Mouse (Mus musculus): Measurements from ENCODE around the gene Spata6. TPM values are rescaled to one million over a fixed set of nuclear protein-coding genes. Genes with fewer than 3 reads are reported as not detected.
A peak's percentile ranks its signal among the peaks of the same experiment; 100 is the strongest.

The Spata6 gene
- polyA plus RNA-seq, 1 experiment from 2014 or later: 2.9 TPM

GRCm38 (mm10) chr4:111687613-111688012 lies 32.2 kb upstream of the Spata6 start:
- ATAC-seq (ENCODE audit: low read depth): no peak
- WGBS (ENCODE audit: insufficient replicate concordance): 9% methylated on average over 6 of the region's 6 CpGs
- no peak overlapping the region for H3K9ac ChIP-seq (ENCODE audit: low read depth, low read length)

DNA sequence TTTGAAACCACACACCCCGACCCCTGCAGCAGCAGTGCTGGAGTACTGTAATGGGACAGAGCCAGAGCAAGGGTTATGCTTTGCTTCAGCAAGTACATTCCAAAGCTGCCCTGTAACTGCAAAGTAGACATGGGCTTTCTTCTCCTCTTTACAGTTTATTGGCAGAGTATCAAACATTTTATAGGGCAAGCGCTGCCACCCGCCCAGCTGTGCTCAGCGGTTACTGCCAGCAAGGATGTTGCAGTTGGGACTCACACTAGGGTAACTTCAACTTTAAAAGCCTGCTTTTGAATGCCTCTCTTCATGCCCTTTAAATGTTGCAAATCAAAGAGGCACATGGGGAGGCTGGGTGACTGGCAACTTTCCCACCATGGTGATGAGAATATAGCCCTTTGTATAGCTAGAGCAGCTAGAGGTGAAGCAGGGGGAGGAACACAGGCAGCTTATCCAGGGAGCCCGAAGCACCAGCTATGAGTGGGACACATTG lies 28.7 kb upstream of the Spata6 start:
- Histone ChIP-seq H3K27ac (ENCODE audit: low read length) (no peak overlapping the region), H3K9ac (ENCODE audit: low read depth, low read length) (no peak overlapping the region), H3K27me3 (ENCODE audit: control insufficient read depth, insufficient read depth, low read depth, low read length) (no peaks in the 10 kb centered on the region), H3K4me1 (ENCODE audit: control insufficient read depth, low read depth, low read length) (no peaks in the 10 kb centered on the region), H3K9me3 (replicated peaks; ENCODE audit: control insufficient read depth, low read length) (no peaks in the 10 kb centered on the region), H3K36me3 (ENCODE audit: control insufficient read depth, insufficient read depth) (no peaks in the 10 kb centered on the region), H3K4me3 (ENCODE audit: low read depth, low read length) (no peak overlapping the region), H3K4me2 (ENCODE audit: low read depth, low read length) (no peak overlapping the region)
- 61% methylated on average over 5 of the region's 5 CpGs for WGBS (ENCODE audit: insufficient replicate concordance)
- no peak for ATAC-seq (ENCODE audit: low read depth)

More at GRCm38 (mm10) chr4:111687613-111688012, 32.2 kb upstream of the Spata6 start:
- Histone ChIP-seq H3K4me1 (ENCODE audit: control insufficient read depth, low read depth, low read length) (no peaks in the 10 kb centered on the region), H3K4me3 (ENCODE audit: low read depth, low read length) (no peak overlapping the region), H3K9me3 (replicated peaks; ENCODE audit: control insufficient read depth, low read length) (no peaks in the 10 kb centered on the region), H3K27ac (ENCODE audit: low read length) (no peak overlapping the region), H3K27me3 (ENCODE audit: control insufficient read depth, insufficient read depth, low read depth, low read length) (no peaks in the 10 kb centered on the region), H3K36me3 (ENCODE audit: control insufficient read depth, insufficient read depth) (no peaks in the 10 kb centered on the region), H3K4me2 (ENCODE audit: low read depth, low read length) (0 out of 2 replicates have a peak overlapping the region, but pooled peaks have one; percentile 0)

- Histone ChIP-seq H3K9ac (ENCODE audit: low read depth, low read length) (no peak overlapping the region), H3K9me3 (replicated peaks; ENCODE audit: control insufficient read depth, low read length) (no peaks in the 10 kb centered on the region), H3K27ac (ENCODE audit: low read length) (no peak overlapping the region), H3K36me3 (ENCODE audit: control insufficient read depth, insufficient read depth) (no peaks in the 10 kb centered on the region), H3K4me2 (ENCODE audit: low read depth, low read length) (no peak overlapping the region), H3K4me3 (ENCODE audit: low read depth, low read length) (no peak overlapping the region), H3K27me3 (ENCODE audit: control insufficient read depth, insufficient read depth, low read depth, low read length) (no peaks in the 10 kb centered on the region), H3K4me1 (ENCODE audit: control insufficient read depth, low read depth, low read length) (no peaks in the 10 kb centered on the region)
- WGBS (ENCODE audit: insufficient replicate concordance): 45% methylated on average over 1 of the region's 1 CpGs
- ATAC-seq (ENCODE audit: low read depth): no peak
Measured at GRCm38 (mm10) chr4:111701381-111701780, 18.4 kb upstream of the Spata6 start.

GRCm38 (mm10) chr4:111704126-111704525 lies 15.7 kb upstream of the Spata6 start:
- H3K4me2 ChIP-seq (ENCODE audit: low read depth, low read length): no peak overlapping the region
- no peaks in the 10 kb centered on the region for H3K27me3 ChIP-seq (ENCODE audit: control insufficient read depth, insufficient read depth, low read depth, low read length)
- no peaks in the 10 kb centered on the region for H3K9me3 ChIP-seq (replicated peaks; ENCODE audit: control insufficient read depth, low read length)
- WGBS (ENCODE audit: insufficient replicate concordance): 80% methylated on average over 2 of the region's 2 CpGs
- H3K4me3 ChIP-seq (ENCODE audit: low read depth, low read length): no peak overlapping the region
- H3K27ac ChIP-seq (ENCODE audit: low read length): no peak overlapping the region
- no peaks in the 10 kb centered on the region for H3K4me1 ChIP-seq (ENCODE audit: control insufficient read depth, low read depth, low read length)
- no peak overlapping the region for H3K9ac ChIP-seq (ENCODE audit: low read depth, low read length)
- H3K36me3 ChIP-seq (ENCODE audit: control insufficient read depth, insufficient read depth): no peaks in the 10 kb centered on the region
- ATAC-seq (ENCODE audit: low read depth): no peak

GRCm38 (mm10) chr4:111704975-111705374 lies 14.8 kb upstream of the Spata6 start:
- no peak overlapping the region for H3K27ac ChIP-seq (ENCODE audit: low read length)
- H3K9me3 ChIP-seq (replicated peaks; ENCODE audit: control insufficient read depth, low read length): no peaks in the 10 kb centered on the region
- H3K27me3 ChIP-seq (ENCODE audit: control insufficient read depth, insufficient read depth, low read depth, low read length): no peaks in the 10 kb centered on the region
- no peaks in the 10 kb centered on the region for H3K4me1 ChIP-seq (ENCODE audit: control insufficient read depth, low read depth, low read length)
- WGBS (ENCODE audit: insufficient replicate concordance): 42% methylated on average over 3 of the region's 3 CpGs
- H3K4me3 ChIP-seq (ENCODE audit: low read depth, low read length): no peak overlapping the region
- no peaks in the 10 kb centered on the region for H3K36me3 ChIP-seq (ENCODE audit: control insufficient read depth, insufficient read depth)
- no peak overlapping the region for H3K4me2 ChIP-seq (ENCODE audit: low read depth, low read length)
- no peak overlapping the region for H3K9ac ChIP-seq (ENCODE audit: low read depth, low read length)
- no peak for ATAC-seq (ENCODE audit: low read depth)

- Histone ChIP-seq H3K9ac (ENCODE audit: low read depth, low read length) (no peak overlapping the region), H3K9me3 (replicated peaks; ENCODE audit: control insufficient read depth, low read length) (no peaks in the 10 kb centered on the region), H3K4me2 (ENCODE audit: low read depth, low read length) (peak overlapping the region; percentile 79), H3K27ac (ENCODE audit: low read length) (no peak overlapping the region), H3K27me3 (ENCODE audit: control insufficient read depth, insufficient read depth, low read depth, low read length) (no peaks in the 10 kb centered on the region), H3K36me3 (ENCODE audit: control insufficient read depth, insufficient read depth) (no peaks in the 10 kb centered on the region), H3K4me3 (ENCODE audit: low read depth, low read length) (peak overlapping the region; percentile 69), H3K4me1 (ENCODE audit: control insufficient read depth, low read depth, low read length) (peaks cover 2% of the 10 kb centered on the region; the same call in 1 of the 2 replicates)
- WGBS (ENCODE audit: insufficient replicate concordance): 28% methylated on average over 4 of the region's 4 CpGs
- ATAC-seq (ENCODE audit: low read depth): no peak
Measured at GRCm38 (mm10) chr4:111719296-111719695, 488 bp upstream of the Spata6 start.

DNA sequence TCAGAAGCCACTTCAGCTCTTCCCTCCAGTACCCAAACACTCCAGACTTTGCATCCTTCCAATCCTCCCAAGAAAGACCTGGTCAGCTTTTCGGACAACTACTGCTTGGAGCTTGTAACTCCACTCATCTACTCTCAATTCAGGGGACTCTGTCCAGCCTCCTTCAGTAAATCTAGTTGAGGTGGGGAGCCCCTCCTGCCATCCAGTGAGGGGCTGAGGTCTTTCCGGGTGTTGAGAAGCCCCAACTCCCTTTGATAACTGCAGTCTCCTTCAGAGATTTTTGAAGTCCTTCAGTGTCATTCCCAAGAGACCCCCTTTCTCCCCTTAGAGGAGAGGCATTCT lies 849 bp downstream of the Spata6 start:
- no peak overlapping the region for H3K9ac ChIP-seq (ENCODE audit: low read depth, low read length)
- peak overlapping the region; percentile 69 for H3K4me3 ChIP-seq (ENCODE audit: low read depth, low read length)
- H3K27ac ChIP-seq (ENCODE audit: low read length): peak overlapping the region; percentile 41; the same call in 1 of the 2 replicates
- no peak for ATAC-seq (ENCODE audit: low read depth)
- H3K36me3 ChIP-seq (ENCODE audit: control insufficient read depth, insufficient read depth): no peaks in the 10 kb centered on the region
- 27% methylated on average over 2 of the region's 2 CpGs for WGBS (ENCODE audit: insufficient replicate concordance)
- H3K4me1 ChIP-seq (ENCODE audit: control insufficient read depth, low read depth, low read length): peaks cover 2% of the 10 kb centered on the region; the same call in 1 of the 2 replicates
- H3K27me3 ChIP-seq (ENCODE audit: control insufficient read depth, insufficient read depth, low read depth, low read length): no peaks in the 10 kb centered on the region
- no peaks in the 10 kb centered on the region for H3K9me3 ChIP-seq (replicated peaks; ENCODE audit: control insufficient read depth, low read length)
- H3K4me2 ChIP-seq (ENCODE audit: low read depth, low read length): peak overlapping the region; percentile 79

GRCm38 (mm10) chr4:111721121-111721840 lies 1.5 kb downstream of the Spata6 start:
- Histone ChIP-seq H3K9ac (ENCODE audit: low read depth, low read length) (no peak overlapping the region), H3K27me3 (ENCODE audit: control insufficient read depth, insufficient read depth, low read depth, low read length) (no peaks in the 10 kb centered on the region), H3K4me1 (ENCODE audit: control insufficient read depth, low read depth, low read length) (peaks cover 2% of the 10 kb centered on the region; the same call in 1 of the 2 replicates), H3K9me3 (replicated peaks; ENCODE audit: control insufficient read depth, low read length) (no peaks in the 10 kb centered on the region), H3K4me3 (ENCODE audit: low read depth, low read length) (peak overlapping the region; percentile 15; the same call in 1 of the 2 replicates), H3K4me2 (ENCODE audit: low read depth, low read length) (peak overlapping the region; percentile 79; the same call in 1 of the 2 replicates), H3K27ac (ENCODE audit: low read length) (peak overlapping the region; percentile 37), H3K36me3 (ENCODE audit: control insufficient read depth, insufficient read depth) (no peaks in the 10 kb centered on the region)
- 22% methylated on average over 4 of the region's 4 CpGs for WGBS (ENCODE audit: insufficient replicate concordance)
- no peak for ATAC-seq (ENCODE audit: low read depth)

DNA sequence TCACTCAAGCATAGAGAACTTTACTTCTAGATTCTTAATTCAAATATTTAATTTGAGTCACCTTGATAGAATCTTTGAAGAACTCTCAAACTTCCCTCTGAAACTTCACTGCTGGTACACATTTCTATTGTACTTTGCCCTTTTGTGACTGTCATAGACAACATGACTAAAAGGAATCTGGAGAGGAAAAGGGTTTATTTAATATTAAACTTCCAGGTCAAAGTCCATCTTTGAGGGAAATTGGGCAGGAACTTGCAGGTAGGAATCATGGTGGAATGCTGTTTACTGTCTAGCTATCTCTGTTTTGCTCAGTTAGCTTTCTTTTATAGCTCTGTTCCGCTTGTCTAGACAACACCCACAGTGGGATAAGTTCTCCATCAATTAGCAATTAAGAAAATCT lies 17.8 kb downstream of the Spata6 start:
- Histone ChIP-seq H3K27me3 (ENCODE audit: control insufficient read depth, insufficient read depth, low read depth, low read length) (no peaks in the 10 kb centered on the region), H3K9ac (ENCODE audit: low read depth, low read length) (no peak overlapping the region), H3K4me1 (ENCODE audit: control insufficient read depth, low read depth, low read length) (no peaks in the 10 kb centered on the region), H3K4me3 (ENCODE audit: low read depth, low read length) (no peak overlapping the region), H3K27ac (ENCODE audit: low read length) (no peak overlapping the region), H3K4me2 (ENCODE audit: low read depth, low read length) (no peak overlapping the region), H3K9me3 (replicated peaks; ENCODE audit: control insufficient read depth, low read length) (no peaks in the 10 kb centered on the region), H3K36me3 (ENCODE audit: control insufficient read depth, insufficient read depth) (no peaks in the 10 kb centered on the region)
- ATAC-seq (ENCODE audit: low read depth): no peak
- WGBS (ENCODE audit: insufficient replicate concordance): 65% methylated on average over 1 of the region's 1 CpGs

Measured in liver, embryonic 16.5 days (tissue).